Mouse (Mus musculus) liver, postnatal 0 days (tissue): Measurements from ENCODE around the gene Zfand3.

Source experiments
- CTCF ChIP-seq: sonication (generic); IDR thresholded peaks from 2 replicates; pipeline ENCODE4 v1.5.1; 2016; ENCODE audit warnings: antibody characterized with exemption, low read depth
- EP300 ChIP-seq: IDR thresholded peaks from 2 replicates; pipeline ENCODE4 v1.6.1; 2016; ENCODE audit warnings: antibody characterized with exemption, low read depth, mild to moderate bottlenecking

DNA sequence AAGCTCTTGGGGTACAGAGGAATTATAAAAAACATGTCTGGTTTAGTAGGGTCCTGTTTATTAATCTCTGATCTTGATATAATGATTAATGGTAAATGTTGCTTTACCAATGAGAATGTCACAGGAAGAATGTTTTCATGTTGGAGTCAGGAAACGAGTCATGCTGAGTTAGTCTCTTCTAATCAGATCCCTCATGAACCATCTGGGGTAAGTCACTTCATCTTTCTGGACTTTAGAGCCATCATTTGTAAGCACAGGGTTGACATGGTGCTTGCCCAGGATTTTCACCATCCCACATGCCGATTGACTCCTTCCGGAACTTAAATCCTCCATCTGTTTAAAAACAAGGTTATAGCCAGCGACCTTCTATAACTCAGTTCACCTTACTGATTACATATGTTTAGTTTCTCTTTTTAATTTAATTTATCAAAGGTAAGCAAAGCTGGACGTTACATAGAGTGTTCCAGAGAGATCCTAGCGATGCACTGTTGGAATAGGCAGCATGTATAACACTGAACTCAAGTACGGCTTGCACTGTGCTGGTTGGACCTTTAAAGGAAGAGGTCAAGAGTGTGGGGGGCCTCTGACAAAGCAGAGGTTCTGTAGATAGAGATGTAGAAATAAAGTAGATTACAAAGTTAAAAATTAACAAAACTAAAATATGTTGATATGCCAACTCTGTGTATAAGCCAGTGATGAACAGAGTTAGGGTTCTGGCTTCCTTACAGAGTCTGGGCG, 56.7 kb downstream of the Zfand3 start:
- TF ChIP-seq CTCF (no peak), EP300 (no peak)
